Comparison of ENCODE assay signal across 8 mouse cellular contexts in the genomic region with DNA sequence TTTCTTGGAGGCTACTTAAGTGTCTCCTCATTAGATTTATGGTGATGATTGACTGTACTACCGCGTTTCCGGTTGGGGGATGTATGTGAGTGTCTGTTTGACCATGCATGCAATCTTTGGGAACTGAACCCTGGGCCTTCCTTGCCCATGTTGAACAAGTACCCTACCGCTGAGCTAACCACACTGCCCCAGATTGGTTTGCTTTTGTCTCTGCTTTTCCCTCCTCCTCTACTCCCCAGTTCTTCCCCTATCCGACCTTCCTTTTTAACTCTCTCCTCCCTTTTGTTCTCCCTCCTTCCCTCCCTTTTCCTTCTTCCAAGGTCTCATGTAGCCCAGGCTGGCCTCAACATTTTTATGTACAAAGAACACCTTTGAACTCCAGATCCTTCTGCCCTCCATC. TPM values are rescaled to one million over a fixed set of nuclear protein-coding genes. Genes with fewer than 3 reads are reported as not detected.
DNase-seq lines count a peak whose midpoint lies in the region; ATAC-seq and TF ChIP-seq lines count a peak whose summit lies in the region.

No protein-coding gene starts in this region.

- peak overlapping the region; percentile 81 for H3K4me2 ChIP-seq in kidney, embryonic 14.5 days (replicated peaks; ENCODE audit: low read depth, low read length)

- peaks cover 5% of the 10 kb centered on the region; the same call in 1 of the 2 replicates for H3K4me1 ChIP-seq in kidney, embryonic 14.5 days (ENCODE audit: control insufficient read depth, insufficient read depth, low read length)
- H3K4me1 ChIP-seq in kidney, adult 2 months (ENCODE audit: control insufficient read depth, insufficient read depth, low read length): no peaks in the 10 kb centered on the region

- no peak overlapping the region for H3K27ac ChIP-seq in kidney, embryonic 14.5 days (ENCODE audit: low read depth, low read length)
- no peak overlapping the region for H3K27ac ChIP-seq in kidney, adult 2 months (ENCODE audit: insufficient read depth, low read depth, low read length)

- no peak for ATAC-seq in kidney, embryonic 14.5 days (ENCODE audit: low FRiP score, low TSS enrichment)
- no peak for ATAC-seq in cerebellum, adult (ENCODE audit: insufficient number of reproducible peaks, low FRiP score, low TSS enrichment)

- no peaks in the 10 kb centered on the region for H3K27me3 ChIP-seq in kidney, embryonic 14.5 days (ENCODE audit: control insufficient read depth, insufficient read depth, low read length)
- H3K27me3 ChIP-seq in kidney, adult 2 months (replicated peaks; ENCODE audit: control insufficient read depth, insufficient read depth, low read length): no peaks in the 10 kb centered on the region

- H3K9ac ChIP-seq in kidney, embryonic 14.5 days (ENCODE audit: low read depth, low read length): peak overlapping the region; percentile 86

- no peak for DNase-seq in kidney, adult 2 months
- peak; percentile 60 for DNase-seq in embryo, embryonic 11 days
- DNase-seq in induced T-regulatory cell, adult 2 months (ENCODE audit: low read depth): peak; percentile 51
- DNase-seq in neural tube, embryonic 10.5 days (ENCODE audit: extremely low spot score, low spot score): peak; percentile 31
- DNase-seq in right cerebral cortex, postnatal 14 days: no peak
- DNase-seq in adrenal gland, adult 2 months: no peak

- no peaks in the 10 kb centered on the region for H3K9me3 ChIP-seq in kidney, embryonic 14.5 days (ENCODE audit: control insufficient read depth, low read length)

- H3K4me3 ChIP-seq in kidney, embryonic 14.5 days (ENCODE audit: low read length): peak overlapping the region; percentile 78
- H3K4me3 ChIP-seq in kidney, adult 2 months (ENCODE audit: insufficient read depth, low read depth, low read length): no peak overlapping the region

- WGBS in kidney, embryonic 14.5 days: 1% methylated on average over 5 of the region's 5 CpGs
- 8% methylated on average over 5 of the region's 5 CpGs for whole genome bisulfite sequencing in kidney, adult 2 months

- TF ChIP-seq POLR2A in kidney, adult 2 months (IDR thresholded peaks at IDR 0.05; ENCODE audit: low read depth, low read length): no peak

- no peak for TF ChIP-seq CTCF in kidney, adult 2 months (conservative IDR thresholded peaks at IDR 0.05; ENCODE audit: insufficient read depth, insufficient read length, low read depth, low read length)

- H3K36me3 ChIP-seq in kidney, embryonic 14.5 days (ENCODE audit: control insufficient read depth, insufficient read depth, low read length): peaks cover 27% of the 10 kb centered on the region
- no peaks in the 10 kb centered on the region for H3K36me3 ChIP-seq in kidney, adult 2 months (ENCODE audit: control insufficient read depth, insufficient read depth, low read length)

RNA-seq across cellular contexts. Expression of gene Pclaf, which starts 1.1 kb away (rescaled TPM):
- 283 and 343 TPM in 2 replicates for polyA plus RNA-seq in kidney, embryonic 14.5 days (2014; fragmentation: Nextera tagmentation; extraction: Ambion mirVana)
- polyA plus RNA-seq in kidney, adult 2 months (2012; rRNA removed): 0.42 and 0.47 TPM in 2 replicates
- 1 to 10 TPM in 1 of 2 experiments, under 1 TPM in 1; 0.97 to 1.8 TPM for total RNA-seq in adrenal gland, adult 2 months (2021)
- polyA plus RNA-seq in adrenal gland, adult 2 months (2012; rRNA removed): 0.12 TPM in 1 of 2 replicates, not detected in the other

RNA-seq across cellular contexts. Expression of gene Trip4, which starts 17.5 kb away (rescaled TPM):
- 24.0 and 36.6 TPM in 2 replicates for polyA plus RNA-seq in kidney, embryonic 14.5 days (2014; fragmentation: Nextera tagmentation; extraction: Ambion mirVana)
- 11.9 and 13.2 TPM in 2 replicates for polyA plus RNA-seq in kidney, adult 2 months (2012; rRNA removed)
- 10 to 100 TPM; 29.8 to 40.0 TPM for total RNA-seq in adrenal gland, adult 2 months (2021)
- 7.2 and 8.9 TPM in 2 replicates for polyA plus RNA-seq in adrenal gland, adult 2 months (2012; rRNA removed)

RNA-seq across cellular contexts. Expression of gene Csnk1g1, which starts 17.6 kb away (rescaled TPM):
- 17.0 and 20.8 TPM in 2 replicates for polyA plus RNA-seq in kidney, embryonic 14.5 days (2014; fragmentation: Nextera tagmentation; extraction: Ambion mirVana)
- polyA plus RNA-seq in kidney, adult 2 months (2012; rRNA removed): 4.0 and 4.3 TPM in 2 replicates
- 10 to 100 TPM; 16.3 to 19.4 TPM for total RNA-seq in adrenal gland, adult 2 months (2021)
- polyA plus RNA-seq in adrenal gland, adult 2 months (2012; rRNA removed): 2.2 and 2.8 TPM in 2 replicates

Comparison
In these comparisons a context has a peak if more than half of its experiments do, and no peak if none do; other contexts are left out.
1. RNA of gene Pclaf, which starts 1.1 kb away (polyA plus RNA-seq): 283 to 343 TPM in kidney, embryonic 14.5 days; 0.42 to 0.47 TPM in kidney, adult 2 months and 0.12 TPM in adrenal gland, adult 2 months; every median in the first group is over 100 times any median in the second.
2. DNase-seq: peak in embryo, embryonic 11 days (single experiment), induced T-regulatory cell, adult 2 months (single experiment) and neural tube, embryonic 10.5 days (single experiment); none in kidney, adult 2 months (single experiment), right cerebral cortex, postnatal 14 days (single experiment) and adrenal gland, adult 2 months (single experiment).